Mouse (Mus musculus) olfactory bulb, adult 2 months (tissue): ENCODE measurements around the gene Tfeb.
A peak's percentile ranks its signal among the peaks of the same experiment; 100 is the strongest.

Source experiments
- CTCF ChIP-seq: fragments of 200-500 bp; IDR thresholded peaks from 2 replicates; pipeline ENCODE4 v1.5.1; 2012; ENCODE audit warnings: low read depth, mild to moderate bottlenecking, low read length, moderate library complexity; ENCODE audit not compliant: insufficient read depth
- POLR2A ChIP-seq: fragments of 200-500 bp; IDR thresholded peaks from 2 replicates; pipeline ENCODE4 v1.6.1; 2012; ENCODE audit warnings: mild to moderate bottlenecking, low read depth, low read length, moderate library complexity; ENCODE audit not compliant: insufficient read depth

GRCm38 (mm10) chr17:47738066-47738878, 1.4 kb downstream of the Tfeb start:
- TF ChIP-seq CTCF (no peak), POLR2A (peak; percentile 16; the same call in 1 of the 2 replicates)
